Mouse (Mus musculus): Measurements from ENCODE around the gene Cc2d2b. TPM values are rescaled to one million over a fixed set of nuclear protein-coding genes. Genes with fewer than 3 reads are reported as not detected.

Gene Cc2d2b
- polyA plus RNA-seq, 1 experiment, result not detected

DNA sequence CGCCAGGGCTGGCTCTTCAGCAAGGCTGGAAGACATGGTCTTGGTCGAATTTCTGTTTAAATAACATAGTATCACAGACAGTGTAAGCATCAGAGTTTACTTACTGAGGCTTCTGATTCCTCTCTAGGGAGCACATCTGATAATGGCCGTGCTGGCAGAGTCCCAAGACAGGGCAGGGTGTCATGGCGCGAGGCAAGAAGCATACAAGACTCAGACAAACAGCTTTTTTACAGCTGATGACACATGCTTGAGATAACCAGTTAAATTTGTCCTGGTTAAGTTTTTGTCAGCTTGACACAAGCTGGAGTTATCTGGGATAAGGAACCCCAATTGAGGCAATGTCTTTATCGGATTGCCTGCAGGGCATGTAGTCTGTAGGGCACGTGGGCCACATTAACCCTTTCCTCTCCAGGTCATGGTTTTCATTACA, 20.8 kb downstream of the Cc2d2b start:
- TF ChIP-seq POLR2A (IDR thresholded peaks at IDR 0.05; ENCODE audit: insufficient read depth, low read depth, low read length) (no peak), CTCF (IDR thresholded peaks at IDR 0.05; ENCODE audit: insufficient read depth, low read depth, low read length) (no peak)
- 31% methylated on average over 7 of the region's 7 CpGs for WGBS

DNA sequence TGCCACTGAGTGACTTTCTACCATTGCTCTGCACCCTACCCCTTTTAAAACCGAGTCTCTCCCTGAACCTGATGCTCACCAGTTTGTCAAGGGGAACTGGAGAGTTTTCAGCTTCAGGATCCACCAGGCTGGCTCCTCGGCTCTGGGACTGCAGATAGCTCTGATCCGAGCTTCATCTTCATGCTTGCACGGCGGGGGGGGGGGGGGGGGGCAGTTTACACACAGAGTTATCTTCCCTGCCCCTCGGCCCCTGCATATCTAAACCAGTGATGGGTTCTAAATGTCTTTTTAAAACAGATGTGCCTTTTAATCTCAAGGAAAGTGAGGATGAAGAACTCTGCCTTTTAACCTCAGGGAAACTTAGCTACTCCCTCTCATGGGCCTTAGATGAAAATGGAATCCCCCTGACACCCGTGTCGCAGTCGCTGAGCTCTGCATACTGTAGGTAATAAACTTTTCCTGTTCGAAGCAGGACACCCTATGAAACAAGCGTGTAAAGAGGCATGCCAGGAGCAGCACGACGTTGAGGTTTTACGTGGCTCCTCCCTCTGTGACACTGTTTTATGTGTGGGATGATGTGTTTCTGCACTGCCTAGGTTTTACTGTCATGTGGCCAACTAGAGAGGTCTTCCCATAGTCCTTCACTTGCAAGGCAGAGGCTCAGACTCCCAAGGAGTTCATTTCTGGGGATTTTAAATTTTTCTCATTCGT, 39.6 kb downstream of the Cc2d2b start:
- no peak overlapping the region for H3K27ac ChIP-seq (ENCODE audit: insufficient read depth, low read depth, low read length)
- TF ChIP-seq CTCF (IDR thresholded peaks at IDR 0.05; ENCODE audit: insufficient read depth, low read depth, low read length) (no peak), POLR2A (IDR thresholded peaks at IDR 0.05; ENCODE audit: insufficient read depth, low read depth, low read length) (no peak)
- H3K4me1 ChIP-seq (ENCODE audit: control insufficient read depth, insufficient read depth, low read length), result no peaks in the 10 kb centered on the region
- WGBS, result 73% methylated on average over 15 of the region's 15 CpGs
- no peak overlapping the region for H3K4me3 ChIP-seq (ENCODE audit: insufficient read depth, low read depth, low read length)

More for the DNA sequence above, 20.8 kb downstream of the Cc2d2b start:
- H3K4me1 ChIP-seq (ENCODE audit: control insufficient read depth, insufficient read depth, low read length), result no peaks in the 10 kb centered on the region
- no peak overlapping the region for H3K4me3 ChIP-seq (ENCODE audit: insufficient read depth, low read depth, low read length)
- H3K27ac ChIP-seq (ENCODE audit: insufficient read depth, low read depth, low read length), result no peak overlapping the region

DNA sequence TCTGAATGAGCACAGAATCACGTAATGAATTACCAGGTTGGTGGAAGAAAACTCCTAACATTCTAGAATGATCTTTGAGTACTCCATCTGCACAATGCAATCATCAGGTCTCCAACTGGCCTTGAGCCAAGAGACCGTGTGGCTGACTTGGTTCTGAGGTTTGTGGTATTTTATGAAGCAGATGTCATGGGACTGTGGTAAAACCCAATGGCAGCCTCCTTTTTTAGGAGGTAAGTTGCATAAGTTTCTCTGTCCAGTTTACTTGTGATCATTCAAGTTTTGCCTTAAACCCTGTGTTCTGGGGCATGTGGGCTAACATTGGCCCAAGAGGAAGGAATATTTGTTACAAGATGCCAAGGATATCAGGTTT, 40.1 kb downstream of the Cc2d2b start:
- H3K4me1 ChIP-seq (ENCODE audit: control insufficient read depth, insufficient read depth, low read length), result no peaks in the 10 kb centered on the region
- no peak for TF ChIP-seq POLR2A (IDR thresholded peaks at IDR 0.05; ENCODE audit: insufficient read depth, low read depth, low read length)
- TF ChIP-seq CTCF (IDR thresholded peaks at IDR 0.05; ENCODE audit: insufficient read depth, low read depth, low read length), result no peak
- H3K4me3 ChIP-seq (ENCODE audit: insufficient read depth, low read depth, low read length), result no peak overlapping the region
- no peak overlapping the region for H3K27ac ChIP-seq (ENCODE audit: insufficient read depth, low read depth, low read length)
- 68% methylated on average over 2 of the region's 2 CpGs for WGBS

DNA sequence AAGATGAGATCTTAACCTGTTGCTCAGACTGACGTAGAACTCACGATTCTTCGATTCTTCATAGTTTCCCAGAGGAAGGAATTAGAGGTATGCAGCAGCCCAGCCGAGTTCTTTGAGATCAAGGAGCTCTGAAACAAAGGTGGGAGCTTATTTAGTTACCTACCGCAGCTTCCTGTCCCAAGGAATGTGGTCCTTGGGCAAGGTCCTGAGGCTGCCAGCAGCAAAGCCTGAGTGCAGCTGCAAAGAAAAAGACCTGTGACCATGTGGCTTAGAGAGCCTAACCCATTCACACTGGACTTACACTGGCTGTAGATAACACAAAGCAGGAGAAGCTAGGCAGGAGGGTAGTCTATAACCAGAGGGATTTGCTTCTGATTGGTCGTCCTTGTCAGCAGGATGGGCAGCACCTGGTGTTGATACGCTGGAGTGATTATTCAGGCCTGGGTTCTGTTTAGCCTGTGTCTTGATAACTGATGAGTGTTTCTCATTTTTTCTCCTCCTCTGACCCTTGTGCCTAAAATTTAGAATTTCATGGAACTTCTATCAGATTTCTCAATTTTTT, 56.7 kb downstream of the Cc2d2b start:
- WGBS, result 46% methylated on average over 7 of the region's 7 CpGs
- Histone ChIP-seq H3K4me3 (ENCODE audit: insufficient read depth, low read depth, low read length) (no peak overlapping the region), H3K27ac (ENCODE audit: insufficient read depth, low read depth, low read length) (no peak overlapping the region), H3K4me1 (ENCODE audit: control insufficient read depth, insufficient read depth, low read length) (no peaks in the 10 kb centered on the region)
- no peak for TF ChIP-seq CTCF (IDR thresholded peaks at IDR 0.05; ENCODE audit: insufficient read depth, low read depth, low read length)
- no peak for TF ChIP-seq POLR2A (IDR thresholded peaks at IDR 0.05; ENCODE audit: insufficient read depth, low read depth, low read length)

DNA sequence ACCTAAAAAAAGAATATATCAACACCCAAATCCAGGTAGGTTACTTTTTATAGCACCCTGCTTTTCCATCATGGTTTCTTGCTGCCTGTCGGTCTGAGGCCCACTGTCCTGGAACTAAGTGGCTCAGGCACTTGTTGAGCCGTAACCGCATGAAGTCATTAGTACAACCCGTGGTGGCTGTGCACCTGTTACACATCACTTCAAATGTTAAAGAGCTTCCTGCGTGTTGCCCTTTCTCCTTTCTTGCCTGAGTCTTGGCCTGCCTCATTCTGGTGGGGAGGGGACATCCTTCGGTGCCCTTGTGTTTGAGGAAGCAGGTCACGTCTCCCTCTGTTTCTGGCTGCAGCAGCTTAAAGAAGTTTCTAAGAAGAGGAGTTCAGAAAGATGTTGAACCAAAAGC, 61.3 kb downstream of the Cc2d2b start:
- Histone ChIP-seq H3K4me3 (ENCODE audit: insufficient read depth, low read depth, low read length) (no peak overlapping the region), H3K4me1 (ENCODE audit: control insufficient read depth, insufficient read depth, low read length) (no peaks in the 10 kb centered on the region), H3K27ac (ENCODE audit: insufficient read depth, low read depth, low read length) (no peak overlapping the region)
- 64% methylated on average over 7 of the region's 7 CpGs for WGBS
- no peak for TF ChIP-seq CTCF (IDR thresholded peaks at IDR 0.05; ENCODE audit: insufficient read depth, low read depth, low read length)
- TF ChIP-seq POLR2A (IDR thresholded peaks at IDR 0.05; ENCODE audit: insufficient read depth, low read depth, low read length), result no peak

DNA sequence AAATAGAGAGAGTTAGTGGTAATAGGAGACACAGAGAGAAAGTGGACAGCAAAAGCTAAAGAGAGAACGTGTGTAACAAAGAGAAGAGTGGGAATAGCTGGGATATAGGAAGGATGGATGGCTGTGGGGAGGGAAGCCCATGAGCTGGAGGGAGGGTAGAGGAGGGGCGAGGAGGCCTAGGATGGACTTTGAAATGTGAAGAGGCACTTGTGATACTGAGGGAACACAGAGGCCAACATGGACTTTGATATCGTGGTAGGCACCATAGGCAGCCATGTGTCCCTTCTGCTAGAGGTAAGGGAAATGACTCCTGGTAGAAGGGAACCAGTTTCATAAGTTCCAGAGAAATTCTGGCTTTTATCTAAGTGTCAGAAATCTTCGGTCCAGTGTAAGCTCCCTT, 63.3 kb downstream of the Cc2d2b start:
- Histone ChIP-seq H3K4me1 (ENCODE audit: control insufficient read depth, insufficient read depth, low read length) (no peaks in the 10 kb centered on the region), H3K4me3 (ENCODE audit: insufficient read depth, low read depth, low read length) (no peak overlapping the region), H3K27ac (ENCODE audit: insufficient read depth, low read depth, low read length) (no peak overlapping the region)
- TF ChIP-seq POLR2A (IDR thresholded peaks at IDR 0.05; ENCODE audit: insufficient read depth, low read depth, low read length) (no peak), CTCF (IDR thresholded peaks at IDR 0.05; ENCODE audit: insufficient read depth, low read depth, low read length) (no peak)
- 86% methylated on average over 4 of the region's 4 CpGs for WGBS

DNA sequence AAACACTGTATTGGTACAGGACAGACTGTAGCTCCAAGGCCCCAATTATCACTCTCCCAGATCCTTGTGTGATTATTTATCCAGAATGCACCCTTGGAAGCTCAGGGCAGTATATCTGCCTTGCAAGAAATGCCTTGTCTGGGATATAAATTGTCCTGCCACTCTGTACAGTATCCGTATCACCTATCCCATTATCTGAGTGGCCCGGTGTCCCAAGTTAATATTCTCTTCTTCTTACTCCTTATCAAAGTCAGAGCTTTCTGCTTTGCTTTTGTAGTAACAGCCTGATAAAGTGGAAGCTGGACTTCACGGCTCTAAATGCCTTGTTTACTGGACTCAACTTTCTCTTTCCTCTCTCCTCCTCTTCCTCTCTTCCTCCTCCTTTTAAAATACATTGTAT, 64.2 kb downstream of the Cc2d2b start:
- TF ChIP-seq POLR2A (IDR thresholded peaks at IDR 0.05; ENCODE audit: insufficient read depth, low read depth, low read length), result no peak
- TF ChIP-seq CTCF (IDR thresholded peaks at IDR 0.05; ENCODE audit: insufficient read depth, low read depth, low read length), result no peak
- no peak overlapping the region for H3K27ac ChIP-seq (ENCODE audit: insufficient read depth, low read depth, low read length)
- H3K4me1 ChIP-seq (ENCODE audit: control insufficient read depth, insufficient read depth, low read length), result no peaks in the 10 kb centered on the region
- no peak overlapping the region for H3K4me3 ChIP-seq (ENCODE audit: insufficient read depth, low read depth, low read length)
- WGBS, result 97% methylated on average over 3 of the region's 3 CpGs

DNA sequence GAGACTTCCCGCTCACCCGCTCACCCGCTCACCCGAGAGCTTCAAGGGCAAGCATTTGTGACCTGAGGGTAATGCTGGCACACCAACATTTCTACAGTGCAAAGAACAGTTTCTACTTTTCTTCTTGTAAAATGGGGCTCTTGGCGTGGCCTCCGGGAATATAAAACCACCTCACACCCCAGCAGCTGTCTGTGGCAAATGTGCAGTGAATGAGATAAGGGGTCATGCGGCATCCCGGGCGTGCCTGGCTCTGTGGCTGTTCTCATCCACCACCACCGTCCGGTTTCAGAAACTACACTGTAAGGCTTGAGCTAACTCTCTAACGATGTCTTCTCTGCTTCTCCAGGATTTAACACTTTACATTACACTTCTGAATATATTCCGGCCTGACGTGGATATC, 64.8 kb downstream of the Cc2d2b start:
- TF ChIP-seq POLR2A (IDR thresholded peaks at IDR 0.05; ENCODE audit: insufficient read depth, low read depth, low read length), result no peak
- TF ChIP-seq CTCF (IDR thresholded peaks at IDR 0.05; ENCODE audit: insufficient read depth, low read depth, low read length), result no peak
- Histone ChIP-seq H3K4me3 (ENCODE audit: insufficient read depth, low read depth, low read length) (no peak overlapping the region), H3K4me1 (ENCODE audit: control insufficient read depth, insufficient read depth, low read length) (no peaks in the 10 kb centered on the region), H3K27ac (ENCODE audit: insufficient read depth, low read depth, low read length) (no peak overlapping the region)
- 83% methylated on average over 14 of the region's 14 CpGs for WGBS

DNA sequence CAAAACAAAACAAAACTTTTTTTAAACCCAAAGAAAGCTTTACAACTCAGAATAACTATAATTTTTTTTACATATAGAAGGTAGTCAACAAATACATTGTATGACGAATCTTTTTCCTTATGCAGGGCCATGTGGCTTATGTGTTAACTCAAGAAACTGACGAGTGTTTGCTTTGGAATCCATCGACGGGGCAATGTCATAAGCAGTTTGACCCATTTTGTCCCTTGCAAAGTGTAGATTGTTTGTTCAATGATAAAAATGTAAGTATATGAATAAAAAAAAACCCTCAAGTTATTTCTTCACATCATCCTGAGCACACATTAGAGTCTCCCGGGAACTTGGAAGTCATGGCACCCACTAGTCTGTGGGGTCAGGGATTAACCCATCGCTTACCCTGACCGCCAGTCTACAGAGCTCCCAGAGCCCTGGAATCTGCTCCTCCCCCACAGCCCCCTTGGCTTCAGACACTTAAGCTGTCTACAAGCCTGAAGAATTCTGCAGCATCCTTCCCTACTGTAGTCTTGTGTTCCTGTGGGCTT, 67.2 kb downstream of the Cc2d2b start:
- TF ChIP-seq POLR2A (IDR thresholded peaks at IDR 0.05; ENCODE audit: insufficient read depth, low read depth, low read length) (no peak), CTCF (IDR thresholded peaks at IDR 0.05; ENCODE audit: insufficient read depth, low read depth, low read length) (no peak)
- no peak overlapping the region for H3K4me3 ChIP-seq (ENCODE audit: insufficient read depth, low read depth, low read length)
- H3K27ac ChIP-seq (ENCODE audit: insufficient read depth, low read depth, low read length), result no peak overlapping the region
- 87% methylated on average over 7 of the region's 7 CpGs for WGBS
- no peaks in the 10 kb centered on the region for H3K4me1 ChIP-seq (ENCODE audit: control insufficient read depth, insufficient read depth, low read length)

Measured in olfactory bulb, adult 2 months (tissue).